Mouse (Mus musculus) testis, adult 2 months (tissue): ENCODE data around the gene Gm21987.

Experiments used
- CTCF ChIP-seq: fragments of 200-500 bp; IDR thresholded peaks from 2 replicates; pipeline ENCODE4 v1.5.1; 2012; ENCODE audit warnings: low read depth, mild to moderate bottlenecking, inconsistent platforms, low read length, moderate library complexity; ENCODE audit not compliant: control insufficient read depth, insufficient read depth, insufficient replicate concordance
- POLR2A ChIP-seq: fragments of 200-500 bp; IDR thresholded peaks from 2 replicates; pipeline ENCODE4 v1.6.1; 2012; ENCODE audit warnings: low read depth, mild to moderate bottlenecking, inconsistent platforms, low read length, moderate library complexity; ENCODE audit not compliant: control insufficient read depth

DNA sequence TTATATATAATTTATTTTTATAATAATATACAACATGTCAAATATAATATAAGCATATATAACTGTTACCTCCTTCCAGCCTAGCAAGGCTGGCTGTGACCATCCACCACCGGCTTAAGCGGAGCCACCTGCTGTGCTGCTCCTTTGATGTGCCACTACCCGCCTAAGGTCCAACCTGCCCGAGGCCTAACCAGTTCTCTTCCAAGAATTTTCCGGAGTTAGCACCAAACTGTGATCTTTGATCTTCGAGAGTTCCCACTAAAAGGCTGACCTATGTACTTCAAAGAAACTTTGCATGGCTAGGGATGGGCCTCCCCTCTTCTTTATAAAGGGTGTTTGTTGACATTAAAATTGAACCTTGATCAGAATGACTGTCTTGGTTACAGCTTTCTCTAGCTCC is 12.4 kb upstream of the Gm21987 start:
- no peak for TF ChIP-seq POLR2A
- TF ChIP-seq CTCF = no peak
